In genomic region chr1:106584824-106585223, GRCm38 (mm10) we compare ENCODE assay signal across 13 mouse cellular contexts.
DNase-seq lines count a peak whose midpoint lies in the region; ATAC-seq lines count a peak whose summit lies in the region.
"Had no signal": no experiment of that assay in that cellular context is flagged by ENCODE, and none has a peak within 500 bp of the region (broad histone marks: within the 10 kb centered on the region; RNA-seq: fewer than 3 reads in every experiment).

No protein-coding gene starts in this region.

- H3K27me3 ChIP-seq in hindbrain, embryonic 15.5 days = no peaks in the 10 kb centered on the region
- H3K27me3 ChIP-seq in neural tube, embryonic 14.5 days (ENCODE audit: control insufficient read depth, insufficient read depth, low read length) = no peaks in the 10 kb centered on the region
- H3K27me3 ChIP-seq: embryonic facial prominence, embryonic 15.5 days had no signal

- peak; percentile 88 for ATAC-seq in hindbrain, embryonic 15.5 days (ENCODE audit: low FRiP score, low read depth)
- ATAC-seq in neural tube, embryonic 14.5 days (ENCODE audit: low read depth) = peak; percentile 68; the same call in 1 of the 2 replicates
- ATAC-seq in megakaryocyte, adult 5-6 weeks (ENCODE audit: poor library complexity, severe bottlenecking) = no peak

- H3K4me1 ChIP-seq in hindbrain, embryonic 15.5 days (replicated peaks) = 0 out of 2 replicates have a peak, but pooled peaks cover 15% of the 10 kb centered on the region
- peaks cover 7% of the 10 kb centered on the region for H3K4me1 ChIP-seq in neural tube, embryonic 14.5 days (ENCODE audit: control insufficient read depth, insufficient read depth, low read length)

- H3K4me3 ChIP-seq in hindbrain, embryonic 15.5 days = no peak overlapping the region
- H3K4me3 ChIP-seq in neural tube, embryonic 14.5 days (ENCODE audit: low read depth, low read length) = no peak overlapping the region
- H3K4me3 ChIP-seq: embryonic facial prominence, embryonic 15.5 days had no signal

- WGBS in hindbrain, embryonic 15.5 days = 61% methylated on average over 2 of the region's 2 CpGs
- WGBS in neural tube, embryonic 14.5 days = 43% methylated on average over 2 of the region's 2 CpGs

- H3K4me2 ChIP-seq in hindbrain, embryonic 15.5 days = no peak overlapping the region
- H3K4me2 ChIP-seq in neural tube, embryonic 14.5 days (ENCODE audit: low read depth, low read length) = no peak overlapping the region
- H3K4me2 ChIP-seq: embryonic facial prominence, embryonic 15.5 days had no signal

- intact Hi-C loops in left cerebral cortex, postnatal 4 days (cut with DNase I) = no loop called here

- H3K9ac ChIP-seq in hindbrain, embryonic 15.5 days = no peak overlapping the region
- H3K9ac ChIP-seq in neural tube, embryonic 14.5 days (replicated peaks; ENCODE audit: low read depth, low read length) = no peak overlapping the region
- H3K9ac ChIP-seq: embryonic facial prominence, embryonic 15.5 days had no signal

- no peaks in the 10 kb centered on the region for H3K9me3 ChIP-seq in hindbrain, embryonic 15.5 days
- no peaks in the 10 kb centered on the region for H3K9me3 ChIP-seq in neural tube, embryonic 14.5 days (ENCODE audit: control insufficient read depth, low read length)
- H3K9me3 ChIP-seq: embryonic facial prominence, embryonic 15.5 days had no signal

- peak overlapping the region; percentile 73 for H3K27ac ChIP-seq in hindbrain, embryonic 15.5 days (replicated peaks)
- peak overlapping the region; percentile 0; the same call in 1 of the 2 replicates for H3K27ac ChIP-seq in neural tube, embryonic 14.5 days (ENCODE audit: low read depth, low read length)
- H3K27ac ChIP-seq: embryonic facial prominence, embryonic 15.5 days; macrophage had no signal

- DNase-seq in heart, adult 11 months = peak; percentile 86
- no peak for DNase-seq in heart, adult 18-20 months
- DNase-seq in left cerebral cortex, postnatal 4 days = peak; percentile 40
- DNase-seq in left cerebral cortex, adult 9 months (ENCODE audit: low spot score in 2 of 2) = no peak
- DNase-seq in c-Kit-positive CD71-positive TER-119-positive erythroid progenitor cells, embryonic 14.5 days (ENCODE audit: low spot score) = no peak
- DNase-seq: cerebellum, postnatal 36 days; heart, postnatal 36 days; retina, postnatal 1 day had no signal

- no peaks in the 10 kb centered on the region for H3K36me3 ChIP-seq in hindbrain, embryonic 15.5 days
- no peaks in the 10 kb centered on the region for H3K36me3 ChIP-seq in neural tube, embryonic 14.5 days (ENCODE audit: control insufficient read depth, insufficient read depth, low read length)
- H3K36me3 ChIP-seq: embryonic facial prominence, embryonic 15.5 days had no signal

Comparison
In these comparisons a context has a peak if more than half of its experiments do, and no peak if none do; other contexts are left out.
1. DNase-seq: peak in heart, adult 11 months (single experiment) and left cerebral cortex, postnatal 4 days (single experiment); none in heart, adult 18-20 months (0 of 2), left cerebral cortex, adult 9 months (0 of 2) and c-Kit-positive CD71-positive TER-119-positive erythroid progenitor cells, embryonic 14.5 days (single experiment).